Mouse (Mus musculus) liver, embryonic 14.5 days (tissue): ENCODE data around the gene Cyb561a3.

Experiments
- CTCF ChIP-seq: IDR thresholded peaks from 2 replicates; pipeline ENCODE4 v1.5.1; 2016; ENCODE audit warnings: antibody characterized with exemption, low read depth, control low read depth
- EP300 ChIP-seq: IDR thresholded peaks from 2 replicates; pipeline ENCODE4 v1.6.1; 2016; ENCODE audit warnings: antibody characterized with exemption, low read depth

DNA sequence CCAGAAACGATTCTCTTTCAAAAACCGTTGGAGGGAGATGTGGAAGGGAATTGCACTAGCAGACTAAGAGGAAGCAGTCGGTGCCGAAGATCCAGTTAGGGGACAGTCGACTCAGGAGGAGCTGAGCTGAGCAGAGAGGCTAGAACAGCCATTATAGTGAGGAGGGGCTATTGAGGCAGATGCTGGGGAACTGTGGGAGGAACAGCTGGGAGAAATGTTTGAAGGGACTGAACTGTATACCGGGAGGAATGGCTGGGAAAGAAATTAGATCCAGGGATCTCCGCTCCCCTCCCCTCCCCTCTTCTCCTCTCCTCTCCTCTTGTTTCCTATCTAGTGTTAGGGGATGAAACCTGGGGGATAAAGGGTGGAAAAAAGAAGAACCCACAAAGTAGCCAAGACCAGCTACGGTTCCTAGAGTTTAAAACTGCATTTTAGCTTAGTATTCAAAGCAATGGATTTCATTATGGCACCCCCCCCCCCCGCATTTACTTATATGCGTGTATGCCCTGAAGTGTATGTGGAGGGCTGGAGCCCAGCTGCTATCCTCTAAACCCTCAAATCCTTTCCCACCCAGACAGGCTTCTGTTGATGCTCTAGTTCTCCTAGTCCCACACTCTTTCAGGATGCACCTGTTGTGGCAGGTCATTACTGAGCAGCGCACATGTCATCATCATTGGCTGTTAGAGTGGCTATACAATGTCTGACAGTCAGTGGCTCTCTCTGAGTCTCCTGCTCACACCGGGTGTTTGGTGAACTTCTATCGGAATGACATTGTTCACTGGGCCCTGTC lies 63.8 kb downstream of the Cyb561a3 start:
- no peak for TF ChIP-seq CTCF
- no peak for TF ChIP-seq EP300
